In the genomic region with DNA sequence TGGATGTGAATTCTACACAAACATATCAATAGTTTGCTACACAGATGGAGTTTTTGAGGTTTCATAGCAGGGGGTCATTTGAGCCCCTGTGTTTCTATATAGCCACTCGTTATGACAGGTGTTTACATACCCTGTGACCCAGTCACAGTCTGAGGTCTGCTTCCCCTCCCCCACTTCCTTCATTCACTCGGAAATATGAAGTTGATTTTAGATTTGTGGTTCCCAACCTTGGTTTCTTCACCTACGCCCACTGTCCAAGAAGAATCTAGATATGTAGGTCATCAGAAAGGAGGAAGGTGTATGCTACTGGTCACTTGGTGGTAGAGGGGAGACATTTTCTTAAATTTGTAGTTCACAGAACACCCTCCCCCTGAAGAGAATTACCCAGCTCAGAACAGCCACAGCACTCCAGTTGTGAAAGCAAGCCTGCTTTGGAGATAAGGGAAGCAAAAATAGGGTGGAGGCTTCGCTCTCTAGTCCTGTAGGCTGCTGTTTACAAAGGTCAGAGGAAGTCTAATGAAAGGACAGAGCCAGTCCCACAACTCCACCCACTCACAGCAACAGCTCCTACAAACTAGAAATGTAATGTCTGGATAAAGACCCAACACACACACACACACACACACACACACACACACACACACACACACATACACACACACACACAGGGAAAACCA, we compare ENCODE assay signal across 9 mouse cellular contexts. TPM values are rescaled to one million over a fixed set of nuclear protein-coding genes. Genes with fewer than 3 reads are reported as not detected.
A peak's percentile ranks its signal among the peaks of the same experiment; 100 is the strongest.
DNase-seq lines count a peak whose midpoint lies in the region; ATAC-seq and TF ChIP-seq lines count a peak whose summit lies in the region.
"Had no signal": no experiment of that assay in that cellular context is flagged by ENCODE, and none has a peak within 500 bp of the region (broad histone marks: within the 10 kb centered on the region; RNA-seq: fewer than 3 reads in every experiment).

No protein-coding gene starts in this region.

- ATAC-seq in lung, postnatal 0 days: peak; percentile 89
- ATAC-seq in midbrain, embryonic 11.5 days (ENCODE audit: low FRiP score): no peak
- no peak for ATAC-seq in forebrain, embryonic 11.5 days (replicated peaks; ENCODE audit: low FRiP score)

- H3K4me2 ChIP-seq in lung, postnatal 0 days (replicated peaks; ENCODE audit: low read depth, low read length): peak overlapping the region; percentile 22
- no peak overlapping the region for H3K4me2 ChIP-seq in midbrain, embryonic 11.5 days
- no peak overlapping the region for H3K4me2 ChIP-seq in forebrain, embryonic 11.5 days (ENCODE audit: low read depth, low read length, severe bottlenecking)
- H3K4me2 ChIP-seq: midbrain, embryonic 12.5 days had no signal

- H3K27me3 ChIP-seq in thymus, adult 2 months (ENCODE audit: control insufficient read depth, insufficient read depth, low read length): no peaks in the 10 kb centered on the region
- H3K27me3 ChIP-seq in lung, postnatal 0 days (replicated peaks; ENCODE audit: insufficient read depth, low read length): no peaks in the 10 kb centered on the region
- no peaks in the 10 kb centered on the region for H3K27me3 ChIP-seq in midbrain, embryonic 11.5 days (ENCODE audit: control insufficient read depth, insufficient read depth, low read length)
- no peaks in the 10 kb centered on the region for H3K27me3 ChIP-seq in forebrain, embryonic 11.5 days (ENCODE audit: control insufficient read depth, insufficient read depth, low read length)
- H3K27me3 ChIP-seq: midbrain, embryonic 12.5 days had no signal

- WGBS in thymus, adult 2 months: 8% methylated on average over 4 of the region's 4 CpGs
- 17% methylated on average over 4 of the region's 4 CpGs for WGBS in lung, postnatal 0 days
- WGBS in midbrain, embryonic 11.5 days: 80% methylated on average over 4 of the region's 4 CpGs
- WGBS in forebrain, embryonic 11.5 days: 72% methylated on average over 4 of the region's 4 CpGs

- no peaks in the 10 kb centered on the region for H3K36me3 ChIP-seq in thymus, adult 2 months (ENCODE audit: control insufficient read depth, insufficient read depth, low read length)
- H3K36me3 ChIP-seq in lung, postnatal 0 days (ENCODE audit: insufficient read depth, low read length): no peaks in the 10 kb centered on the region
- no peaks in the 10 kb centered on the region for H3K36me3 ChIP-seq in midbrain, embryonic 11.5 days (ENCODE audit: control insufficient read depth, insufficient read depth, low read length)
- no peaks in the 10 kb centered on the region for H3K36me3 ChIP-seq in forebrain, embryonic 11.5 days (ENCODE audit: control insufficient read depth, insufficient read depth, low read length)
- H3K36me3 ChIP-seq: midbrain, embryonic 12.5 days had no signal

- no peak overlapping the region for H3K27ac ChIP-seq in thymus, adult 2 months (ENCODE audit: control insufficient read depth, insufficient read depth, low read length)
- H3K27ac ChIP-seq in lung, postnatal 0 days (ENCODE audit: low read length): peak overlapping the region; percentile 69
- H3K27ac ChIP-seq in midbrain, embryonic 11.5 days (ENCODE audit: low read depth, low read length): no peak overlapping the region
- H3K27ac ChIP-seq in forebrain, embryonic 11.5 days (ENCODE audit: low read depth, low read length): no peak overlapping the region
- H3K27ac ChIP-seq: midbrain, embryonic 12.5 days had no signal

- no peak overlapping the region for H3K4me3 ChIP-seq in thymus, adult 2 months (ENCODE audit: control insufficient read depth, insufficient read depth, low read length)
- no peak overlapping the region for H3K4me3 ChIP-seq in lung, postnatal 0 days (ENCODE audit: low read depth, low read length)
- no peak overlapping the region for H3K4me3 ChIP-seq in midbrain, embryonic 11.5 days (ENCODE audit: low read depth, low read length)
- H3K4me3 ChIP-seq in forebrain, embryonic 11.5 days (ENCODE audit: low read depth, low read length): no peak overlapping the region
- H3K4me3 ChIP-seq: midbrain, embryonic 12.5 days had no signal

- TF ChIP-seq EP300 in lung, postnatal 0 days (IDR thresholded peaks at IDR 0.05): peak; percentile 66; the same call in 1 of the 2 replicates

- H3K9ac ChIP-seq in lung, postnatal 0 days (replicated peaks; ENCODE audit: low read depth): no peak overlapping the region
- H3K9ac ChIP-seq in midbrain, embryonic 11.5 days (ENCODE audit: low read length): no peak overlapping the region
- H3K9ac ChIP-seq in forebrain, embryonic 11.5 days (ENCODE audit: low read length): no peak overlapping the region
- H3K9ac ChIP-seq: midbrain, embryonic 12.5 days had no signal

- TF ChIP-seq CTCF in thymus, adult 2 months (IDR thresholded peaks at IDR 0.05; ENCODE audit: borderline replicate concordance, control insufficient read depth, extremely low read depth, insufficient read depth, low read length, poor library complexity): no peak
- no peak for TF ChIP-seq CTCF in lung, postnatal 0 days (IDR thresholded peaks at IDR 0.05)

- peak; percentile 36 for DNase-seq in thymus, adult 2 months
- DNase-seq in thymus, adult 18-20 months: no peak
- DNase-seq in heart, postnatal 10 days: peak; percentile 66 to 72
- peak; percentile 84 for DNase-seq in lung, postnatal 0 days (ENCODE audit: low spot score)
- peak; percentile 35 for DNase-seq in thymus, postnatal 4 days
- no peak for DNase-seq in midbrain, embryonic 11.5 days (ENCODE audit: low spot score, missing footprints)
- DNase-seq in left cerebral cortex, adult 9 months (ENCODE audit: low spot score in 2 of 2): no peak
- no peak for DNase-seq in forebrain, embryonic 11.5 days (ENCODE audit: low spot score)

- H3K4me1 ChIP-seq in thymus, adult 2 months (replicated peaks; ENCODE audit: control insufficient read depth, insufficient read depth, low read length): peaks cover 14% of the 10 kb centered on the region
- peaks cover 4% of the 10 kb centered on the region; the same call in 1 of the 2 replicates for H3K4me1 ChIP-seq in lung, postnatal 0 days (ENCODE audit: insufficient read depth, low read depth, low read length)
- no peaks in the 10 kb centered on the region for H3K4me1 ChIP-seq in midbrain, embryonic 11.5 days (ENCODE audit: control insufficient read depth, insufficient read depth, low read length)
- no peaks in the 10 kb centered on the region for H3K4me1 ChIP-seq in forebrain, embryonic 11.5 days (replicated peaks; ENCODE audit: control insufficient read depth, insufficient read depth, low read length)
- H3K4me1 ChIP-seq: midbrain, embryonic 12.5 days had no signal

- no peak for TF ChIP-seq POLR2A in thymus, adult 2 months (IDR thresholded peaks at IDR 0.05; ENCODE audit: control insufficient read depth, extremely low read depth, insufficient read depth, low read length, poor library complexity)

- intact Hi-C loops in heart, postnatal 10 days (cut with DNase I): loop anchor here (2.0 kb wide), 1 partner anchor 44 kb away; no protein-coding TSS in a partner anchor

- peaks cover 3% of the 10 kb centered on the region; the same call in 1 of the 2 replicates for H3K9me3 ChIP-seq in lung, postnatal 0 days (ENCODE audit: low read length)
- no peaks in the 10 kb centered on the region for H3K9me3 ChIP-seq in midbrain, embryonic 11.5 days (ENCODE audit: control insufficient read depth, low read length)
- H3K9me3 ChIP-seq in forebrain, embryonic 11.5 days (ENCODE audit: control insufficient read depth, low read length): no peaks in the 10 kb centered on the region; the same call in 1 of the 2 replicates
- H3K9me3 ChIP-seq: midbrain, embryonic 12.5 days had no signal

RNA-seq across cellular contexts. Expression of gene Stk24, which starts 43.0 kb away (rescaled TPM):
- 54.9 and 57.1 TPM in 2 replicates for polyA plus RNA-seq in thymus, adult 2 months (2012; rRNA removed)
- total RNA-seq in heart, postnatal 10 days (2021): 10 to 100 TPM; 86.3 to 96.3 TPM
- 30.6 and 33.4 TPM in 2 replicates for polyA plus RNA-seq in lung, postnatal 0 days (2015; fragmentation: Nextera tagmentation; extraction: Ambion mirVana)
- polyA plus RNA-seq in midbrain, embryonic 11.5 days (2014; fragmentation: Nextera tagmentation; extraction: Ambion mirVana): 40.4 and 43.5 TPM in 2 replicates
- 50.0 and 51.1 TPM in 2 replicates for polyA plus RNA-seq in forebrain, embryonic 11.5 days (2014; fragmentation: Nextera tagmentation; extraction: Ambion mirVana)

Comparison
In these comparisons a context has a peak if more than half of its experiments do, and no peak if none do; other contexts are left out.
1. DNase-seq: peak in thymus, adult 2 months (single experiment), heart, postnatal 10 days (2 of 2), lung, postnatal 0 days (single experiment) and thymus, postnatal 4 days (single experiment); none in thymus, adult 18-20 months (0 of 2), midbrain, embryonic 11.5 days (single experiment), left cerebral cortex, adult 9 months (0 of 2) and forebrain, embryonic 11.5 days (single experiment).